Mouse (Mus musculus) layer of hippocampus, adult 2 months (tissue): Measurements from ENCODE around the gene Rpl10l. TPM values are rescaled to one million over a fixed set of nuclear protein-coding genes. Genes with fewer than 3 reads are reported as not detected.

Source experiments
- DNase-seq, 2 experiments: peaks; one replicate each; pipeline ENCODE4 v3.0.0; 2022; ENCODE audit warnings: low spot score in 2 of 2
- H3K27ac ChIP-seq: fragments of 200-600 bp; 2 replicates; pipeline ENCODE4 v1.8.1; 2022
- H3K4me3 ChIP-seq: fragments of 200-600 bp; 2 replicates; pipeline ENCODE4 v1.8.1; 2022; ENCODE audit warnings: mild to moderate bottlenecking
- CTCF ChIP-seq: fragments of 200-600 bp; conservative IDR thresholded peaks from 2 replicates; pipeline ENCODE4 v1.8.1; 2022; ENCODE audit warnings: antibody characterized with exemption, mild to moderate bottlenecking, moderate library complexity
- long read RNA-seq, 2 experiments: library from polyadenylated mRNA; stranded (forward); transcript quantifications; one replicate each; pipeline ENCODE4 v2.0.0; 2021; ENCODE audit warnings: borderline mapping rate in 2 of 2
- total RNA-seq, 2 experiments: library from RNA; stranded (reverse); gene quantifications; 2 replicates each; pipeline ENCODE4 v1.2.3; 2021

The Rpl10l gene
- not detected for total RNA-seq
- long read RNA-seq, experiment 1: 0 reads
- long read RNA-seq, experiment 2: 0 reads

DNA sequence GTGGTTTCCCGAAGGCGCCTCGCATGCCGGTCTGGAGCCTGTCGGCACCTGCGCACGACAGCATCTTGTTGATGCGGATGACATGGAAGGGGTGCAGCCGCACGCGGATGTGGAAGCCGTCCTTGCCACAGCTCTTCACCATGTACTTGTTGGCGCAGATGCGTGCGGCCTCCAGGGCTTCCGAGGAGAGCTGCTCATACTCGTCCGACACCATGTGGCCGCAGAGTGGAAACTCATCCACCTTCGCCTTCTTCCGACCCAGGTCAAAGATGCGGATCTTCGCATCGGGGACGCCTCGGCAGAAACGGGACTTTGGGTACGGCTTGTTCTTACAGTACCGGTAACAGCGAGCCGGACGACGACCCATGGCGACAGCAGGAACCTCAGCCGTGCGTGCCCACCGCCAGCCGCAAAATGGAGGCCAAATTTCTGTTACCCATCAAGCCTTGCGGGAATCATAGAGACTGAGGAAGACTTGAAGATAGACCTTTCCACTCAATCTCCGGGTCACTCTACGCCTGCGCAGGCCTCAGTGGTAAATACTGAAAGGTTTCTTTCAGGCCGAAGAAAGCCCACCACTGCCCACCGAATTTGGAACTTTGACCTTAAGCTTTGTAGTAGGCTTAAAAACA lies at the start of gene Rpl10l:
TSS of gene Rpl10l (minus strand) at position 411 of the 632 bp plus-strand sequence.
- no peak within 1 kb of the TSS for H3K4me3 ChIP-seq
- no peak for DNase-seq
- H3K27ac ChIP-seq: no peak within 1 kb of the TSS
- TF ChIP-seq CTCF: no peak

DNA sequence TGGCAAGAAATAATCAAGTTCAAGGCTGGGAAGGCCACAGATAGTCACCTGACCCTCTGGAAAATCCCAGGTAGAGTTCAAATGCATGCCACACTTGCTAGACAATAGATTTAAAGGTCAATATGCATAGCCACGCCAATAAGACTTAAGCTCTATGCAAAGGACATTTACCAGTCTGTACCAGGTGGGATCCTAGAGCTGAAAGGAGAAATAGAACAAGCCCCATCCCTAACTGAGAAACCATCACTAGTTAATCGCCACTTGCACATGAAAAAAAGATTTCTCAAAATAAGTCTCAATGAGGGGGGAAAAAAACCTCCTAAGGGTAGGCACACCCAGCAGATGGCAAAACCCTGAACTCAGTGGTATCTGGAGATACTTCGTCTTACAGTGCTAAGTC lies 8.3 kb downstream of the Rpl10l start:
- no peak overlapping the region for H3K4me3 ChIP-seq
- no peak for DNase-seq
- no peak for TF ChIP-seq CTCF
- H3K27ac ChIP-seq: no peak overlapping the region

DNA sequence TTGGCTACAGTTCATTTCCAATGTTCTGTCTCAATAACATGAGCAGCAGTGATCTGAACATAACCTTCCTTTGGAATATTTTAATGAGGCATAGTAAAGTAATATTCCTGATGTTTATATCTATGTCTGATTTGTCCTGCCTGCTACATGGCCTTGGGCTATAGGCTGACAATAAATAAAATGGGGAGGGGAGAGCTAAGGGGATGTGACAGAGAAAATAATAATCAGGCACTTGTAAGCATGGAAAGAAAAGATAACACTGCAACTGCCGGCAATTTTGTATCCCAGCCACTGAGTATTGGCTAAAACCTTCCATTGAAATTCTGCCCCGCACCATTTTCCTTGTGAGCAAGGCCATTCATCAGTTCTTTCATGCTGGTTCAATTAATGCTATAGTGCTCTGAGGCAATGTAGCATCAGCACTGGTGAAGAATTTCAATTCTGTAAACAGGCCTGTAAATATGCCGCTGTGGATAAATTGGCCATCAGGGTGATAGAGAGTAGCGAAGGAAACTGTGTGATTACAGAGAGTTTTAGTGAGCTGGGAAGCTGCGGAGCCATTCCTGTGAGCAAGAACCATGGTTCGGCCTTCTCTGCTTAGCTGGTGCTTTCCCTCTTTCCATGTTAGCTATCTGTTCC lies 38.6 kb downstream of the Rpl10l start:
- no peak for DNase-seq
- Histone ChIP-seq H3K4me3 (no peak overlapping the region), H3K27ac (no peak overlapping the region)
- no peak for TF ChIP-seq CTCF

DNA sequence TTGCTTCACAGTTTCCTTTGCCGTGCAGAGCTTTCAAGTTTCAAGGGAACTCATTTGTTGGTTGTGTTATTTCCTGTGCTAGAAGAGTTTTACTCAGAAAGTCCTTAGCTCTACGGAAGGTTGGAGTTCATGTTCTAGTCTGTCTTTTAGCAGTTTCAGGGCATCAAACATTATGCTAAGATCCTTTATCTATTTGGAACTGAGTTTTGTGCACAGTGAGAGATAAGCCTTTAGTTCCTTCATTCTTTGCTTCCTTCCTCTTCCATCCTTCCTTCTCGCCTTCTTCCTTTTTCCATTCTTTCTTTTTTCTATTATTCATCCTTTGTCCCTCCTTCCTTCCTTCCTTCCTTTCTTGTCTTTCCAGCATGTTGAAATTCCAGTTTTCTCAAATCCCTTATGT lies 50.0 kb downstream of the Rpl10l start:
- DNase-seq: no peak
- Histone ChIP-seq H3K4me3 (no peak overlapping the region), H3K27ac (no peak overlapping the region)
- TF ChIP-seq CTCF: no peak
